Mouse (Mus musculus) hindbrain, embryonic 10.5 days (tissue): ENCODE data around the gene Wdr62. TPM values are rescaled to one million over a fixed set of nuclear protein-coding genes. Genes with fewer than 3 reads are reported as not detected.
"Not testable (repeated sequence)": the region's sequence is repeated elsewhere in the genome, so short reads cannot be mapped to it uniquely, and the experiment has no call there.

Experiments
- DNase-seq: peaks from one replicate; pipeline ENCODE4 v3.0.0-alpha.2; 2017; ENCODE audit warnings: low spot score
- H3K27ac ChIP-seq: fragments of 300-500 bp; sonication (generic); 2 replicates; pipeline ENCODE4 v1.5.1; 2016; ENCODE audit warnings: mild to moderate bottlenecking, moderate library complexity
- H3K27me3 ChIP-seq: fragments of 300-500 bp; sonication (generic); 2 replicates; pipeline ENCODE4 v1.6.1; 2016; ENCODE audit warnings: mild to moderate bottlenecking; ENCODE audit not compliant: poor library complexity, insufficient read depth, severe bottlenecking
- H3K36me3 ChIP-seq: fragments of 300-500 bp; sonication (generic); 2 replicates; pipeline ENCODE4 v1.6.1; 2016; ENCODE audit warnings: mild to moderate bottlenecking, moderate library complexity
- H3K4me1 ChIP-seq: fragments of 300-500 bp; sonication (generic); replicated peaks from 2 replicates; pipeline ENCODE4 v1.6.1; 2016; ENCODE audit warnings: mild to moderate bottlenecking
- H3K4me3 ChIP-seq: fragments of 300-500 bp; sonication (generic); 2 replicates; pipeline ENCODE4 v1.5.1; 2016; ENCODE audit warnings: mild to moderate bottlenecking, moderate library complexity
- H3K9me3 ChIP-seq: fragments of 300-500 bp; sonication (generic); 2 replicates; pipeline ENCODE4 v1.6.1; 2016; ENCODE audit warnings: mild to moderate bottlenecking, moderate library complexity
- WGBS: fragments of 180-500 bp; shearing (Covaris S2); methylation state at CpG from one replicate; pipeline ENCODE4 v1.1.7; 2016; 5-methylcytosine and 5-hydroxymethylcytosine counted together
- polyA plus RNA-seq: library from polyadenylated mRNA; unstranded; fragments of >200 nt; fragmentation: Nextera tagmentation; extraction: Ambion mirVana; gene quantifications from 2 replicates; pipeline ENCODE4 v1.2.1, GENCODE M21; 2016

The Wdr62 gene
- polyA plus RNA-seq, 1 experiment from 2014 or later = 16.6 TPM

- H3K27me3 ChIP-seq = no peaks in the 10 kb centered on the region
- H3K27ac ChIP-seq = no peak overlapping the region
- no peaks in the 10 kb centered on the region for H3K9me3 ChIP-seq
- 86% methylated on average over 6 of the region's 6 CpGs for WGBS
- peaks cover 11% of the 10 kb centered on the region for H3K4me1 ChIP-seq
- no peak for DNase-seq
- H3K36me3 ChIP-seq = peaks cover 45% of the 10 kb centered on the region
- H3K4me3 ChIP-seq = no peak overlapping the region
These were observed 5.8 kb downstream of the Wdr62 start for GRCm38 (mm10) chr7:30274383-30274782.

GRCm38 (mm10) chr7:30269641-30270040, 10.6 kb downstream of the Wdr62 start:
- H3K27ac ChIP-seq = no peak overlapping the region
- H3K27me3 ChIP-seq = no peaks in the 10 kb centered on the region
- 87% methylated on average over 4 of the region's 4 CpGs for WGBS
- DNase-seq = no peak
- H3K36me3 ChIP-seq = peaks cover 82% of the 10 kb centered on the region
- no peak overlapping the region for H3K4me3 ChIP-seq
- no peaks in the 10 kb centered on the region for H3K4me1 ChIP-seq
- no peaks in the 10 kb centered on the region for H3K9me3 ChIP-seq

GRCm38 (mm10) chr7:30266780-30267179, 13.4 kb downstream of the Wdr62 start:
- Histone ChIP-seq H3K27me3 (no peaks in the 10 kb centered on the region), H3K27ac (no peak overlapping the region), H3K36me3 (peaks cover 88% of the 10 kb centered on the region), H3K4me1 (no peaks in the 10 kb centered on the region), H3K4me3 (no peak overlapping the region), H3K9me3 (no peaks in the 10 kb centered on the region)
- 83% methylated on average over 3 of the region's 3 CpGs for whole genome bisulfite sequencing
- DNase-seq = no peak

GRCm38 (mm10) chr7:30265935-30266334, 14.3 kb downstream of the Wdr62 start:
- peaks cover 88% of the 10 kb centered on the region for H3K36me3 ChIP-seq
- DNase-seq = no peak
- 91% methylated on average over 7 of the region's 7 CpGs for WGBS
- no peaks in the 10 kb centered on the region for H3K4me1 ChIP-seq
- H3K9me3 ChIP-seq = no peaks in the 10 kb centered on the region
- no peaks in the 10 kb centered on the region for H3K27me3 ChIP-seq
- no peak overlapping the region for H3K27ac ChIP-seq
- H3K4me3 ChIP-seq = no peak overlapping the region

GRCm38 (mm10) chr7:30265531-30265930, 14.7 kb downstream of the Wdr62 start:
- peaks cover 87% of the 10 kb centered on the region for H3K36me3 ChIP-seq

GRCm38 (mm10) chr7:30265041-30265440, 15.2 kb downstream of the Wdr62 start:
- Histone ChIP-seq H3K36me3 (peaks cover 85% of the 10 kb centered on the region), H3K27me3 (no peaks in the 10 kb centered on the region), H3K4me3 (no peak overlapping the region), H3K27ac (no peak overlapping the region), H3K4me1 (no peaks in the 10 kb centered on the region), H3K9me3 (no peaks in the 10 kb centered on the region)
- 79% methylated on average over 2 of the region's 2 CpGs for WGBS
- DNase-seq = no peak

More at GRCm38 (mm10) chr7:30265531-30265930, 14.7 kb downstream of the Wdr62 start:
- Histone ChIP-seq H3K4me1 (no peaks in the 10 kb centered on the region), H3K4me3 (no peak overlapping the region), H3K27ac (no peak overlapping the region), H3K9me3 (no peaks in the 10 kb centered on the region), H3K27me3 (no peaks in the 10 kb centered on the region)
- 92% methylated on average over 5 of the region's 5 CpGs for WGBS
- no peak for DNase-seq

GRCm38 (mm10) chr7:30251956-30252954, 28.0 kb downstream of the Wdr62 start:
- H3K36me3 ChIP-seq = peaks cover 88% of the 10 kb centered on the region
- WGBS = 89% methylated on average over 12 of the region's 12 CpGs

GRCm38 (mm10) chr7:30237374-30237773, 42.8 kb downstream of the Wdr62 start:
- DNase-seq, H3K4me3 ChIP-seq, H3K9me3 ChIP-seq, H3K27me3 ChIP-seq, H3K27ac ChIP-seq: not testable (repeated sequence)
- H3K4me1 ChIP-seq = peaks cover 15% of the 10 kb centered on the region
- H3K36me3 ChIP-seq = peaks cover 59% of the 10 kb centered on the region
- 89% methylated on average over 3 of the region's 3 CpGs for WGBS

More at GRCm38 (mm10) chr7:30251956-30252954, 28.0 kb downstream of the Wdr62 start:
- Histone ChIP-seq H3K9me3 (no peaks in the 10 kb centered on the region), H3K4me3 (no peak overlapping the region), H3K27me3 (no peaks in the 10 kb centered on the region), H3K4me1 (no peaks in the 10 kb centered on the region), H3K27ac (no peak overlapping the region)
- no peak for DNase-seq

GRCm38 (mm10) chr7:30235625-30236024, 44.6 kb downstream of the Wdr62 start, which contains the start of gene Ovol3:
Ovol3 (minus strand) TSS chr7:30235725.
- Histone ChIP-seq H3K27ac (no peak within 1 kb of the TSS), H3K4me1 (peaks cover 22% of the 10 kb centered on the region), H3K4me3 (no peak within 1 kb of the TSS), H3K9me3 (no peaks in the 10 kb centered on the region), H3K27me3 (no peaks in the 10 kb centered on the region), H3K36me3 (peaks cover 42% of the 10 kb centered on the region)
- 85% methylated on average over 4 of the region's 4 CpGs for WGBS
- DNase-seq = no peak

GRCm38 (mm10) chr7:30235091-30235490, 45.1 kb downstream of the Wdr62 start:
- no peaks in the 10 kb centered on the region for H3K9me3 ChIP-seq
- 93% methylated on average over 8 of the region's 8 CpGs for WGBS

GRCm38 (mm10) chr7:30234276-30234858, 45.9 kb downstream of the Wdr62 start:
- Histone ChIP-seq H3K36me3 (peaks cover 36% of the 10 kb centered on the region), H3K4me1 (peaks cover 25% of the 10 kb centered on the region), H3K27ac (no peak overlapping the region), H3K4me3 (no peak overlapping the region), H3K27me3 (no peaks in the 10 kb centered on the region), H3K9me3 (no peaks in the 10 kb centered on the region)
- no peak for DNase-seq
- WGBS = 94% methylated on average over 15 of the region's 15 CpGs

More at GRCm38 (mm10) chr7:30235091-30235490, 45.1 kb downstream of the Wdr62 start:
- Histone ChIP-seq H3K36me3 (peaks cover 37% of the 10 kb centered on the region), H3K4me3 (no peak overlapping the region), H3K27me3 (no peaks in the 10 kb centered on the region), H3K4me1 (peaks cover 25% of the 10 kb centered on the region), H3K27ac (no peak overlapping the region)
- no peak for DNase-seq

GRCm38 (mm10) chr7:30233387-30233786, 46.8 kb downstream of the Wdr62 start:
- 90% methylated on average over 20 of the region's 20 CpGs for WGBS
- Histone ChIP-seq H3K27me3 (no peaks in the 10 kb centered on the region), H3K4me3 (peak overlapping the region; percentile 79), H3K4me1 (peaks cover 25% of the 10 kb centered on the region), H3K9me3 (no peaks in the 10 kb centered on the region), H3K27ac (no peak overlapping the region), H3K36me3 (peaks cover 40% of the 10 kb centered on the region)
- no peak for DNase-seq

GRCm38 (mm10) chr7:30232631-30233148, 47.5 kb downstream of the Wdr62 start:
- peak; percentile 67 for DNase-seq
- H3K4me1 ChIP-seq = peaks cover 25% of the 10 kb centered on the region
- H3K4me3 ChIP-seq = peak overlapping the region; percentile 79
- peak overlapping the region; percentile 95 for H3K27ac ChIP-seq
- no peaks in the 10 kb centered on the region for H3K9me3 ChIP-seq
- 5% methylated on average over 24 of the region's 24 CpGs for WGBS
- H3K36me3 ChIP-seq = peaks cover 47% of the 10 kb centered on the region
- H3K27me3 ChIP-seq = no peaks in the 10 kb centered on the region
